Mouse (Mus musculus): ENCODE measurements around the gene D430042O09Rik.
A peak's percentile ranks its signal among the peaks of the same experiment; 100 is the strongest.

D430042O09Rik gene

GRCm38 (mm10) chr7:125883232-125883631 lies 175.5 kb downstream of the D430042O09Rik start:
- DNase-seq = no peak

GRCm38 (mm10) chr7:125886116-125886680 lies 178.5 kb downstream of the D430042O09Rik start:
- DNase-seq = no peak

GRCm38 (mm10) chr7:125887124-125887523 lies 179.4 kb downstream of the D430042O09Rik start:
- no peak for DNase-seq

- DNase-seq = no peak
Measured at GRCm38 (mm10) chr7:125887761-125888160, 180.1 kb downstream of the D430042O09Rik start.

- peak; percentile 23 to 24 for DNase-seq
Measured at GRCm38 (mm10) chr7:125888373-125888772, 180.7 kb downstream of the D430042O09Rik start.

- no peak for DNase-seq
Measured at GRCm38 (mm10) chr7:125893621-125894020, 185.9 kb downstream of the D430042O09Rik start.

GRCm38 (mm10) chr7:125897059-125897458 lies 189.4 kb downstream of the D430042O09Rik start:
- DNase-seq = no peak

- DNase-seq = peak; percentile 57 to 66
Measured at GRCm38 (mm10) chr7:125899036-125899435, 191.3 kb downstream of the D430042O09Rik start.

GRCm38 (mm10) chr7:125899916-125900315 lies 192.2 kb downstream of the D430042O09Rik start:
- DNase-seq = no peak

- no peak for DNase-seq
Measured at GRCm38 (mm10) chr7:125900386-125901161, 192.9 kb downstream of the D430042O09Rik start.

- no peak for DNase-seq
Measured at GRCm38 (mm10) chr7:125920801-125921200, 213.1 kb downstream of the D430042O09Rik start.

GRCm38 (mm10) chr7:125924044-125924443 lies 216.4 kb downstream of the D430042O09Rik start:
- no peak for DNase-seq

Measured in cerebellum, adult 18-20 months (tissue).